Mouse (Mus musculus): ENCODE data around the gene Tvp23b. TPM values are rescaled to one million over a fixed set of nuclear protein-coding genes. Genes with fewer than 3 reads are reported as not detected.
A peak's percentile ranks its signal among the peaks of the same experiment; 100 is the strongest.

Gene Tvp23b
- polyA plus RNA-seq, 1 experiment from 2014 or later = 50.6 TPM

- no peak for ATAC-seq (ENCODE audit: insufficient number of reproducible peaks, low FRiP score)
- H3K4me3 ChIP-seq = no peak overlapping the region
- H3K27ac ChIP-seq (ENCODE audit: poor library complexity, severe bottlenecking) = no peak overlapping the region
- H3K36me3 ChIP-seq = no peaks in the 10 kb centered on the region
- H3K9ac ChIP-seq = no peak overlapping the region
- H3K27me3 ChIP-seq (replicated peaks) = no peaks in the 10 kb centered on the region
- H3K4me1 ChIP-seq (replicated peaks) = peaks cover 5% of the 10 kb centered on the region; the same call in 1 of the 2 replicates
- H3K9me3 ChIP-seq (replicated peaks) = no peaks in the 10 kb centered on the region
- H3K4me2 ChIP-seq = no peak overlapping the region
- 52% methylated on average over 6 of the region's 6 CpGs for WGBS
These were observed 64.3 kb downstream of the Tvp23b start for GRCm38 (mm10) chr11:62943538-62943937.

GRCm38 (mm10) chr11:62945514-62945913 lies 66.3 kb downstream of the Tvp23b start:
- Histone ChIP-seq H3K4me2 (no peak overlapping the region), H3K27ac (ENCODE audit: poor library complexity, severe bottlenecking) (no peak overlapping the region), H3K4me1 (replicated peaks) (peaks cover 5% of the 10 kb centered on the region; the same call in 1 of the 2 replicates), H3K9me3 (replicated peaks) (no peaks in the 10 kb centered on the region), H3K36me3 (no peaks in the 10 kb centered on the region), H3K4me3 (no peak overlapping the region), H3K9ac (no peak overlapping the region), H3K27me3 (replicated peaks) (no peaks in the 10 kb centered on the region)
- WGBS = 70% methylated on average over 4 of the region's 4 CpGs
- ATAC-seq (ENCODE audit: insufficient number of reproducible peaks, low FRiP score) = no peak

- Histone ChIP-seq H3K4me3 (no peak overlapping the region), H3K4me1 (replicated peaks) (no peaks in the 10 kb centered on the region), H3K27ac (ENCODE audit: poor library complexity, severe bottlenecking) (no peak overlapping the region), H3K9me3 (replicated peaks) (no peaks in the 10 kb centered on the region), H3K4me2 (no peak overlapping the region), H3K27me3 (replicated peaks) (no peaks in the 10 kb centered on the region), H3K36me3 (no peaks in the 10 kb centered on the region), H3K9ac (no peak overlapping the region)
- ATAC-seq (ENCODE audit: insufficient number of reproducible peaks, low FRiP score) = no peak
- 80% methylated on average over 1 of the region's 1 CpGs for WGBS
These were observed 70.3 kb downstream of the Tvp23b start for GRCm38 (mm10) chr11:62949548-62949947.

- no peaks in the 10 kb centered on the region for H3K27me3 ChIP-seq (replicated peaks)
- no peaks in the 10 kb centered on the region for H3K36me3 ChIP-seq
- no peaks in the 10 kb centered on the region for H3K4me1 ChIP-seq (replicated peaks)
- no peak within 1 kb of the TSS for H3K4me2 ChIP-seq
- H3K9ac ChIP-seq = no peak within 1 kb of the TSS
- no peak for ATAC-seq (ENCODE audit: insufficient number of reproducible peaks, low FRiP score)
- no peak within 1 kb of the TSS for H3K4me3 ChIP-seq
- H3K9me3 ChIP-seq (replicated peaks) = peaks cover 10% of the 10 kb centered on the region; the same call in 1 of the 2 replicates
- WGBS = 71% methylated on average over 3 of the region's 3 CpGs
- no peak within 1 kb of the TSS for H3K27ac ChIP-seq (ENCODE audit: poor library complexity, severe bottlenecking)
These were observed 71.8 kb downstream of the Tvp23b start, which contains the start of gene Cdrt4 for GRCm38 (mm10) chr11:62951012-62951411. Cdrt4 (plus strand) TSS chr11:62951193.

DNA sequence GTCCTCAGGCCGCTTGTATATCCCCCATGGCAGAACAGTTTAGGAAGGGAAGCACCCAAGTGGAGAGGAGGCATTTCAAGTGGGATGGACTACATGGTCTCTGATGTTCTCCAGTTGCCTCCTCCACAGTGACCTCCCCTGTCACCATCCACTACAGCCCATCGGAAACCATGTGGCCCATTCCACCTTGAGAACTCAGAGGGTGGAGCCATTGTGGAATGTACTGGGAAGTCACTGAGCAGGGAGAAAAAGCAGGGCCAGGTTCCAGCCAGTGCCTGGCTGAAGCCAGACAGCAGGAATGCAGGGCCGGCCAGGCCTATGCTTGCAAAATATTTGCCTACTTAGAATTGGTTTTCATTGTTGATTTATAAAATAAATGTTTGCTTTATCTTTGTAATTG lies 75.5 kb downstream of the Tvp23b start:
- H3K4me2 ChIP-seq = no peak overlapping the region
- no peak overlapping the region for H3K4me3 ChIP-seq
- no peak overlapping the region for H3K27ac ChIP-seq (ENCODE audit: poor library complexity, severe bottlenecking)
- WGBS = 68% methylated on average over 3 of the region's 3 CpGs
- no peak for ATAC-seq (ENCODE audit: insufficient number of reproducible peaks, low FRiP score)
- H3K4me1 ChIP-seq (replicated peaks) = no peaks in the 10 kb centered on the region
- H3K36me3 ChIP-seq = no peaks in the 10 kb centered on the region
- H3K9me3 ChIP-seq (replicated peaks) = peaks cover 10% of the 10 kb centered on the region; the same call in 1 of the 2 replicates
- H3K27me3 ChIP-seq (replicated peaks) = no peaks in the 10 kb centered on the region
- no peak overlapping the region for H3K9ac ChIP-seq

- no peak for ATAC-seq (ENCODE audit: insufficient number of reproducible peaks, low FRiP score)
- Histone ChIP-seq H3K4me1 (replicated peaks) (no peaks in the 10 kb centered on the region), H3K27me3 (replicated peaks) (no peaks in the 10 kb centered on the region), H3K36me3 (no peaks in the 10 kb centered on the region), H3K4me2 (no peak overlapping the region), H3K27ac (ENCODE audit: poor library complexity, severe bottlenecking) (no peak overlapping the region), H3K9ac (no peak overlapping the region), H3K4me3 (no peak overlapping the region), H3K9me3 (replicated peaks) (peaks cover 10% of the 10 kb centered on the region; the same call in 1 of the 2 replicates)
- 84% methylated on average over 5 of the region's 5 CpGs for WGBS
These were observed 75.9 kb downstream of the Tvp23b start for GRCm38 (mm10) chr11:62955186-62955585.

DNA sequence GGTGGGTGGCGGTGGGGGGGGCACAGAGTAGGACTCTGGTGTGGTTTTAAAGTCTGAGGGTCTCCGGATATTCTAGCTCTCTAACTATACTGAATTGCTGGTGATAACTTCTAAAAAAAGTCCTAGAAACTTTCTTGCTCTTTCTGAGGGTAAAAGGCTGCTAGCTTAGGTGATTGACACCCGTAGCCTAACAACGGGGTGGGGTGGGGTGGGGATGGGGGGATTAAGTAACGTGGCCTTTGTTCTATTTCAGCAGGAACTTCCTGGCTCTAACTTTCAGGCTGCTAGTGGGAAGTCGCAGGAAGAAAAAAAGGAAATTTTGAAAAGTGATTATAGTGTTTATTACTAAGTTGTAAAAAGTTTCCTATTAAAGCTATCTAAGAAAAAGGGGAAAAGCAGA lies 76.5 kb downstream of the Tvp23b start:
- no peaks in the 10 kb centered on the region for H3K36me3 ChIP-seq
- ATAC-seq (ENCODE audit: insufficient number of reproducible peaks, low FRiP score) = no peak
- no peaks in the 10 kb centered on the region for H3K27me3 ChIP-seq (replicated peaks)
- no peaks in the 10 kb centered on the region for H3K4me1 ChIP-seq (replicated peaks)
- peaks cover 10% of the 10 kb centered on the region; the same call in 1 of the 2 replicates for H3K9me3 ChIP-seq (replicated peaks)
- H3K9ac ChIP-seq = no peak overlapping the region
- H3K4me3 ChIP-seq = no peak overlapping the region
- 48% methylated on average over 6 of the region's 6 CpGs for whole genome bisulfite sequencing
- H3K27ac ChIP-seq (ENCODE audit: poor library complexity, severe bottlenecking) = no peak overlapping the region
- H3K4me2 ChIP-seq = no peak overlapping the region

GRCm38 (mm10) chr11:62957626-62958180 lies 78.4 kb downstream of the Tvp23b start:
- no peaks in the 10 kb centered on the region for H3K4me1 ChIP-seq (replicated peaks)
- no peak for ATAC-seq (ENCODE audit: insufficient number of reproducible peaks, low FRiP score)
- WGBS = 81% methylated on average over 8 of the region's 8 CpGs

DNA sequence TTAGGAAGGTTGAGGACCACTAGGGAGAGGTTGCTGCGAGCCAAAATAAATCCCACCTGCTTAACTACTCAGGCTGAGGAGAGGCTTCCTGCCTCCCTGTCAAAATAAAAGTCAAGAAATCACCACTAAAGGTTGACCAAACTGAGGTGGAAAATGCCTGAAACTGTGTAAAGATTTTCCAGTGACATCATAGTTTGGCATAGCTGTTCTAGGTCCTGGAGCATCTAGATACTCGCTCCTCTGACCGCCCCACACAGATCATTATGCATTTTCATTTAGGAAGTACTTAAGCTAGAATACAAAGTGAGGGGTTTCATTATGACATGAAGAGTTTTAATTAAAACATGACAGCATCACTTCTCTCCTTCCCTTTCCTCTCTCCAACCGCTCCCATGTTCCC lies 84.0 kb downstream of the Tvp23b start:
- Histone ChIP-seq H3K4me1 (replicated peaks) (peaks cover 20% of the 10 kb centered on the region), H3K4me2 (no peak overlapping the region), H3K27me3 (replicated peaks) (no peaks in the 10 kb centered on the region), H3K9me3 (replicated peaks) (no peaks in the 10 kb centered on the region), H3K36me3 (no peaks in the 10 kb centered on the region), H3K4me3 (no peak overlapping the region), H3K27ac (ENCODE audit: poor library complexity, severe bottlenecking) (no peak overlapping the region), H3K9ac (no peak overlapping the region)
- WGBS = 68% methylated on average over 4 of the region's 4 CpGs
- ATAC-seq (ENCODE audit: insufficient number of reproducible peaks, low FRiP score) = no peak

More at GRCm38 (mm10) chr11:62957626-62958180, 78.4 kb downstream of the Tvp23b start:
- Histone ChIP-seq H3K4me3 (no peak overlapping the region), H3K4me2 (no peak overlapping the region), H3K27ac (ENCODE audit: poor library complexity, severe bottlenecking) (no peak overlapping the region), H3K36me3 (no peaks in the 10 kb centered on the region), H3K9ac (no peak overlapping the region), H3K9me3 (replicated peaks) (peaks cover 10% of the 10 kb centered on the region; the same call in 1 of the 2 replicates), H3K27me3 (replicated peaks) (no peaks in the 10 kb centered on the region)

DNA sequence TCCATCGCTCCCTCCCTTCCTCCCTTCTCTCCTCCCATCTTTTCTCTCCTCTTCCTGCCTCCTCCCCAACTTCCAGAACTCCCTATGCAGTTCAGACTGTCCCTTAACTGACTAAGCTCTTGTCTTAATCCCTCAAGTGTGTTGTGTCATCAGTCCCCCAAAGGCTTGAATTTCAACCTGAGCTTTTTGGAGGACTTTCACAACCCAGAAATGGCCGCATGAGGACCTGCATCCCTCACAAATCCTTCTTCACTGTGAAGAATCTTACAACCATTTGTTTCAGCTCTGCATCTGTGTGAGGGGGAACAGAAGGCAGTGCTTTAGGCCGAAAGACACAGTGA lies 87.1 kb downstream of the Tvp23b start:
- Histone ChIP-seq H3K4me2 (peak overlapping the region; percentile 65), H3K9ac (peak overlapping the region; percentile 56; the same call in 1 of the 2 replicates), H3K4me1 (replicated peaks) (peaks cover 20% of the 10 kb centered on the region), H3K36me3 (no peaks in the 10 kb centered on the region), H3K27me3 (replicated peaks) (no peaks in the 10 kb centered on the region), H3K27ac (ENCODE audit: poor library complexity, severe bottlenecking) (peak overlapping the region; percentile 89), H3K9me3 (replicated peaks) (no peaks in the 10 kb centered on the region), H3K4me3 (peak overlapping the region; percentile 33; the same call in 1 of the 2 replicates)
- 35% methylated on average over 3 of the region's 3 CpGs for WGBS
- no peak for ATAC-seq (ENCODE audit: insufficient number of reproducible peaks, low FRiP score)

Measured in heart, embryonic 12.5 days (tissue).